Mouse (Mus musculus): Measurements from ENCODE around the gene Iqcg.
"Not testable (repeated sequence)": the region's sequence is repeated elsewhere in the genome, so short reads cannot be mapped to it uniquely, and the experiment has no call there.

DNA sequence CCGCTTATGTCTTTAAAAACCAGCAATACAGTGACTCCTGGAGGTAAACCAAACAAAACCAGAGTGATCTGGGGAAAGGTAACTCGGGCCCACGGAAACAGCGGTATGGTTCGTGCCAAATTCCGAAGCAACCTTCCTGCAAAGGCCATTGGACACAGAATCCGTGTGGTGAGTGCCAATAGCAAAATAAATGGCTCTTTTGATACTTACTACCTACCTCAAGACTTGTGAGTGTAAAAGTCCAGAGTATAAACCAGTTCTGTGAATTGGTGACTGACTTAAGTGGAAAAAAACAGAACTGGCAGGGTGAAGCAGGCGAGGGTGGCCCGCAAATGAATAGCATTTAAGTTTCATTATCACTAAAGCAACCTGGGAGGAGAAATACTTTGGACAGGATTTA lies 2.6 kb upstream of the Iqcg start:
- not testable (repeated sequence) for TF ChIP-seq CTCF (conservative IDR thresholded peaks at IDR 0.05; ENCODE audit: low read length); NANOG (IDR thresholded peaks at IDR 0.05; ENCODE audit: borderline replicate concordance, low read length)
